Mouse (Mus musculus): ENCODE results near the gene Dip2c. TPM values are rescaled to one million over a fixed set of nuclear protein-coding genes. Genes with fewer than 3 reads are reported as not detected.

Gene Dip2c
- total and polyA plus RNA-seq, 3 experiments = not detected

DNA sequence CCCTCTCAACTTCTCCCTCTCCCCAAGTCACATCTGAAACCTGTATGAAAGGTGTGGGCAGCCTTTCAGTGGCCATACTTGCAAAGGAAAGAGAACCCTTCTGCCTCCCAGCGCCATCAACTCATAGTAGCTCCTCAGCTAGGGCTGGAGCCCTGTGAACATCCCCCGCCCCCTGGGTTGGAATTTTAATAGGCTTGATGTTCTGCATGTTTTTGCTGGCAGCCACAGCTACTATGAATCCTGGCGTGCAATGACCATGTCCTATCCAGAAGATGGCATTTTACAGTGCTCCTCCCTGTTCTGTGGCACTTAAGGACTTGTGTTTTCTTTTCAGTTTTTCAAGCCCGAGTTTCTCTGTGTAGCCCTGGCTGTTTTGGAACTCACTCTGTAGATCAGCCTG, 166.7 kb downstream of the Dip2c start:
- H3K4me3 ChIP-seq (ENCODE audit: control insufficient read depth in 1 of 2, insufficient read depth in 1 of 2, low read depth in 2 of 2, low read length in 2 of 2) = no peak overlapping the region
- no peaks in the 10 kb centered on the region for H3K4me1 ChIP-seq (ENCODE audit: control insufficient read depth in 1 of 2, insufficient read depth in 2 of 2, low read length in 2 of 2)
- peaks cover 0 to 2% of the 10 kb centered on the region in 2 experiments; a peak in 1 of 4 replicates for H3K27me3 ChIP-seq (ENCODE audit: control insufficient read depth in 1 of 2, insufficient read depth in 2 of 2, low read length in 2 of 2)
- no peak overlapping the region for H3K9ac ChIP-seq (ENCODE audit: control insufficient read depth, low read depth, low read length, poor library complexity, severe bottlenecking)
- H3K27ac ChIP-seq (ENCODE audit: control insufficient read depth, low read depth, low read length) = no peak overlapping the region
- no peaks in the 10 kb centered on the region for H3K79me2 ChIP-seq (ENCODE audit: control insufficient read depth, insufficient read depth, low read length, poor library complexity)
- H3K9me3 ChIP-seq (replicated peaks; ENCODE audit: insufficient read depth, low read length) = no peaks in the 10 kb centered on the region
- TF ChIP-seq TCF12 (IDR thresholded peaks at IDR 0.05; ENCODE audit: low read depth, low read length) (no peak), GABPA (IDR thresholded peaks at IDR 0.05; ENCODE audit: low read depth, low read length) (no peak), ZNF384 (IDR thresholded peaks at IDR 0.05; ENCODE audit: low read depth, low read length) (no peak), TAL1 (IDR thresholded peaks at IDR 0.05; ENCODE audit: low read length) (no peak), ELF1 (IDR thresholded peaks at IDR 0.05; ENCODE audit: low read depth, low read length) (no peak), MEF2A (IDR thresholded peaks at IDR 0.05; ENCODE audit: extremely low read depth, insufficient replicate concordance, low read depth, low read length, poor library complexity, severe bottlenecking) (no peak), MAFK (IDR thresholded peaks at IDR 0.05; ENCODE audit: borderline replicate concordance, low read depth, low read length) (no peak), SMC3 (IDR thresholded peaks at IDR 0.05; ENCODE audit: low read depth, low read length) (no peak), NRF1 (IDR thresholded peaks at IDR 0.05; ENCODE audit: insufficient read depth, low read depth, low read length, poor library complexity, severe bottlenecking) (no peak), E2F4 (IDR thresholded peaks at IDR 0.05; ENCODE audit: borderline replicate concordance, low read depth, low read length) (no peak), SIN3A (IDR thresholded peaks at IDR 0.05; ENCODE audit: low read length) (no peak), CHD1 (IDR thresholded peaks at IDR 0.05; ENCODE audit: low read depth, low read length) (no peak), JUND (IDR thresholded peaks at IDR 0.05; ENCODE audit: low read depth, low read length) (no peak), POLR2AphosphoS2 (IDR thresholded peaks at IDR 0.05; ENCODE audit: low read length) (no peak), KAT2A (conservative IDR thresholded peaks at IDR 0.05; ENCODE audit: low read depth, low read length) (no peak)
- H3K36me3 ChIP-seq (ENCODE audit: control insufficient read depth in 1 of 2, insufficient read depth in 2 of 2, low read length in 2 of 2) = no peaks in the 10 kb centered on the region
- no peak for DNase-seq (ENCODE audit: low read depth, low spot score)

DNA sequence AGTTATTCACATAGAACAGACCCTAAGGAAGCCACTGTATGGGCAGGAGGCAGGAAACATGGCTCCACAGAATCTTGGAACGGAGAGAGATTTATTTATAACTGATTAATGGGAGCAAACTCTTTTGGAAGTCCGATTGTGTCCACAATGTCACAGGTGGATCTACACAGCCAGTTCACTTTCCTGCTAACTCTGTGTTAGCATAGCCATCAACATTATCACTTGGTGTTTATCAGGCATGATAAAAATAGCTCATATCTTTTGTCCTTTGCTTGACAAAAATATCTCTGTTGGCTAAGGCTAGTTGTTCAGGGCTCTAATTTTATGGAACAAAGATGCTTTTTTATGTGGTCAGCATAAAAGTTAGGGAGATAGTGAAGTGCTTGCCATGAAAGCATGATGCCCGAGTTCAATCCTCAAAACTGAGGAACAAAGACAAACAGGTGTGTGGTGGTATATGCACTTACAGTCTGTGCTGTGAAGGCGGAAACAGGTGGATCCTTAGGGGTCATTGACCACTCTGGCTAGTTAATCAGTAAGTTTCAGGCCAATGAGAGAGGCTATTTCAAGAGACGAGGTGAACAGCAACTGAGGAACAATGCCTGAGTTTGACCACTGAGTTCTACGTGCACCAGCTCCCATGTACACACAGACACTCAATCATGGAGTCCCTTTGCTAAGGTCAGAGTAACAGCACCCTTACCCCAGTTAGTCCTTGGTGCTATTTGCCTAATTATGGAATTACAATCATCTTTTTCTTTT, 169.4 kb downstream of the Dip2c start:
- no peak for DNase-seq (ENCODE audit: low read depth, low spot score)
- Histone ChIP-seq H3K9ac (ENCODE audit: control insufficient read depth, low read depth, low read length, poor library complexity, severe bottlenecking) (no peak overlapping the region), H3K9me3 (replicated peaks; ENCODE audit: insufficient read depth, low read length) (no peaks in the 10 kb centered on the region), H3K4me1 (ENCODE audit: control insufficient read depth in 1 of 2, insufficient read depth in 2 of 2, low read length in 2 of 2) (no peaks in the 10 kb centered on the region), H3K36me3 (ENCODE audit: control insufficient read depth in 1 of 2, insufficient read depth in 2 of 2, low read length in 2 of 2) (no peaks in the 10 kb centered on the region), H3K79me2 (ENCODE audit: control insufficient read depth, insufficient read depth, low read length, poor library complexity) (no peaks in the 10 kb centered on the region), H3K4me3 (ENCODE audit: control insufficient read depth in 1 of 2, insufficient read depth in 1 of 2, low read depth in 2 of 2, low read length in 2 of 2) (no peak overlapping the region), H3K27ac (ENCODE audit: control insufficient read depth, low read depth, low read length) (no peak overlapping the region), H3K27me3 (ENCODE audit: control insufficient read depth in 1 of 2, insufficient read depth in 2 of 2, low read length in 2 of 2) (peaks cover 0 to 2% of the 10 kb centered on the region in 2 experiments; a peak in 1 of 4 replicates)
- no peak for TF ChIP-seq TAL1 (IDR thresholded peaks at IDR 0.05; ENCODE audit: low read length)
- no peak for TF ChIP-seq RCOR1 (IDR thresholded peaks at IDR 0.05; ENCODE audit: low read depth, low read length)
- no peak for TF ChIP-seq USF1 (IDR thresholded peaks at IDR 0.05; ENCODE audit: low read depth, low read length)
- no peak for TF ChIP-seq CTCF (IDR thresholded peaks at IDR 0.05 in 2 of 3, conservative IDR thresholded peaks at IDR 0.05 in 1 of 3; ENCODE audit: control insufficient read depth in 1 of 3, insufficient read depth in 1 of 3, low read depth in 2 of 3, low read length in 3 of 3, poor library complexity in 1 of 3, severe bottlenecking in 1 of 3)
- no peak for TF ChIP-seq USF2 (IDR thresholded peaks at IDR 0.05; ENCODE audit: borderline replicate concordance in 1 of 2, insufficient read depth in 1 of 2, low read depth in 1 of 2, low read length in 2 of 2)
- TF ChIP-seq CHD2 (IDR thresholded peaks at IDR 0.05; ENCODE audit: low read length) = no peak
- no peak for TF ChIP-seq UBTF (IDR thresholded peaks at IDR 0.05; ENCODE audit: borderline replicate concordance, insufficient read depth, low read depth, low read length)
- no peak for TF ChIP-seq TBP (IDR thresholded peaks at IDR 0.05; ENCODE audit: low read depth, low read length)
- no peak for TF ChIP-seq MEF2A (IDR thresholded peaks at IDR 0.05; ENCODE audit: extremely low read depth, insufficient replicate concordance, low read depth, low read length, poor library complexity, severe bottlenecking)
- no peak for TF ChIP-seq KAT2A (conservative IDR thresholded peaks at IDR 0.05; ENCODE audit: low read depth, low read length)
- no peak for TF ChIP-seq NELFE (IDR thresholded peaks at IDR 0.05; ENCODE audit: low read depth, low read length)
- TF ChIP-seq SIN3A (IDR thresholded peaks at IDR 0.05; ENCODE audit: low read length) = no peak
- no peak for TF ChIP-seq ETS1 (IDR thresholded peaks at IDR 0.05; ENCODE audit: low read depth, low read length)
- no peak for TF ChIP-seq JUND (IDR thresholded peaks at IDR 0.05; ENCODE audit: low read depth, low read length)
- TF ChIP-seq MYB (IDR thresholded peaks at IDR 0.05; ENCODE audit: low read depth, low read length) = no peak
- TF ChIP-seq CHD1 (IDR thresholded peaks at IDR 0.05; ENCODE audit: low read depth, low read length) = no peak
- no peak for TF ChIP-seq MAX (IDR thresholded peaks at IDR 0.05; ENCODE audit: low read length)
- TF ChIP-seq BHLHE40 (IDR thresholded peaks at IDR 0.05; ENCODE audit: borderline replicate concordance, low read depth, low read length) = no peak
- TF ChIP-seq E2F4 (IDR thresholded peaks at IDR 0.05; ENCODE audit: borderline replicate concordance, low read depth, low read length) = no peak
